Mouse (Mus musculus) adrenal gland, postnatal 4 days (tissue): Measurements from ENCODE around the gene Rtel1. TPM values are rescaled to one million over a fixed set of nuclear protein-coding genes. Genes with fewer than 3 reads are reported as not detected.

ENCODE experiments used
- DNase-seq, 2 experiments: peaks; one replicate each; pipeline ENCODE4 v3.0.0; 2021 to 2022; ENCODE audit warnings: low spot score in 2 of 2, mixed read lengths in 2 of 2
- long read RNA-seq, 2 experiments: library from polyadenylated mRNA; stranded (forward); transcript quantifications; one replicate each; pipeline ENCODE4 v2.0.0; 2021
- total RNA-seq, 2 experiments: library from RNA; stranded (reverse); gene quantifications; 2 replicates each; pipeline ENCODE4 v1.2.3; 2021

The Rtel1 gene
- total RNA-seq: 10 to 100 TPM; 65.6 to 69.4 TPM
- long read RNA-seq, experiment 1, full-length matches to known transcripts: 1 of 6 reads
- long read RNA-seq, experiment 1, partial matches to known transcripts: 3 of 6 reads
- long read RNA-seq, experiment 1, other reads (novel, unspliced or antisense): 2 of 6 reads
- long read RNA-seq, experiment 2, full-length matches to known transcripts: 1 of 12 reads
- long read RNA-seq, experiment 2, partial matches to known transcripts: 4 of 12 reads
- long read RNA-seq, experiment 2, other reads (novel, unspliced or antisense): 7 of 12 reads

- peak; percentile 57 to 64 for DNase-seq
Observed at GRCm38 (mm10) chr2:181319248-181320102, at the start of gene Rtel1. Rtel1 (plus strand) TSS chr2:181319739.

GRCm38 (mm10) chr2:181272092-181272491, 47.4 kb upstream of the Rtel1 start:
- DNase-seq: no peak

- no peak for DNase-seq
Observed at GRCm38 (mm10) chr2:181273829-181274228, 45.7 kb upstream of the Rtel1 start.

- DNase-seq: no peak
Observed at GRCm38 (mm10) chr2:181274639-181275038, 44.9 kb upstream of the Rtel1 start.

- DNase-seq: no peak
Observed at GRCm38 (mm10) chr2:181276766-181277165, 42.8 kb upstream of the Rtel1 start.

GRCm38 (mm10) chr2:181277866-181278265, 41.7 kb upstream of the Rtel1 start:
- DNase-seq: no peak

GRCm38 (mm10) chr2:181279968-181280367, 39.6 kb upstream of the Rtel1 start:
- no peak for DNase-seq

GRCm38 (mm10) chr2:181286629-181287337, 32.8 kb upstream of the Rtel1 start:
- DNase-seq: no peak

- peak; percentile 65 to 70 for DNase-seq
Observed at GRCm38 (mm10) chr2:181287338-181287957, 32.1 kb upstream of the Rtel1 start.

- DNase-seq: peak; percentile 70 to 86
Observed at GRCm38 (mm10) chr2:181287958-181288350, 31.6 kb upstream of the Rtel1 start, which contains the start of gene Gmeb2. Gmeb2 (minus strand) TSS chr2:181288035.

GRCm38 (mm10) chr2:181288691-181289090, 30.8 kb upstream of the Rtel1 start:
- DNase-seq: no peak

- DNase-seq: no peak
Observed at GRCm38 (mm10) chr2:181290937-181291336, 28.6 kb upstream of the Rtel1 start.

GRCm38 (mm10) chr2:181302041-181302440, 17.5 kb upstream of the Rtel1 start:
- DNase-seq: no peak

- DNase-seq: no peak
Observed at GRCm38 (mm10) chr2:181304944-181305343, 14.6 kb upstream of the Rtel1 start.

GRCm38 (mm10) chr2:181307144-181307804, 12.3 kb upstream of the Rtel1 start:
- DNase-seq: no peak

GRCm38 (mm10) chr2:181312435-181312834, 7.1 kb upstream of the Rtel1 start:
- no peak for DNase-seq

GRCm38 (mm10) chr2:181313006-181313343, 6.6 kb upstream of the Rtel1 start:
- no peak for DNase-seq

- DNase-seq: no peak
Observed at GRCm38 (mm10) chr2:181313344-181314079, 6.0 kb upstream of the Rtel1 start.

- DNase-seq: peak; percentile 53 to 55
Observed at GRCm38 (mm10) chr2:181314080-181314810, 5.3 kb upstream of the Rtel1 start, which contains the start of gene Stmn3. Stmn3 (minus strand) TSS chr2:181314500.
